Comparison of ENCODE assay signal across 1 mouse cellular context in the genomic region with DNA sequence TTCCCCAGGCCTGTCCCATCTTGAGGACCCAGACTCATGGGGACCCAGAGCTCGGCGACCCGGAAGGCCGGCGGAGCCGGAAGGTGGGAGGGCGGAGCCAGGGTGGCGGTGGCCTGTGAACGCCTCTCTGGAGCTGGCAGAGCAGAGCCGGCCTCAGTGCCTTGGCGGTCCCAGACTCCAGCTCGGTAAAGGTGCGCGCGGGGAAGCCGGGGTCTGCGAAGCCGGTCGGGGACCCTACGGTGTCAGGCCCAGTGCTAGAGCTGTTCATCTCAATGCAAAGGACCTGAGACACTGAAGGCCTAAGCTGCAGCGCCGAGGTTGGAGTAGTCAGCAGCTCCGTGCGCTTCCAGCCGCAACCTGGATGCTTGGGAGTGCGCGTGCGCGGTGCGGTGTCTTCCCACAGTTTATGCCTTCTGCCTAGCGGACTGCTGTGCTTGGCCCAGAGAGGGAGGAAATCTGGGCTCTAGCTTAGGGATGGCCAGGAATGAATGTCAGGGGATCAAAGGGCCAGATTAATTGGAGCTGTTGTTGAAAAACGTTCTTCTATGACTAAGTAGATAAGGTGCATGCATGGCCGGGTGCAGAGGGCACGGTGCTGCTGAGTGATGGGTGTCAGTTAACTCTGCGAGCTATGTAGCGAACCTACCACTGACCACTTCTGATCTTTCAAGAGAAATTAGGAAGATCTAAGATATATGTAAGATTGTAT.
TF ChIP-seq lines count a peak whose summit lies in the region.

No protein-coding gene starts in this region.

TF ChIP-seq in CH12.LX, 34 proteins besides CTCF, POLR2A, EP300 and RAD21 (continued from another document):
- TF ChIP-seq MEF2A (IDR thresholded peaks at IDR 0.05; ENCODE audit: borderline replicate concordance, low read depth, low read length) (no peak), MAZ (IDR thresholded peaks at IDR 0.05; ENCODE audit: low read depth, low read length) (no peak), ZNF384 (IDR thresholded peaks at IDR 0.05; ENCODE audit: low read depth, low read length) (no peak), CHD1 (IDR thresholded peaks at IDR 0.05; ENCODE audit: low read depth, low read length) (no peak), ETS1 (conservative IDR thresholded peaks at IDR 0.05; ENCODE audit: low read depth, low read length) (no peak), TCF12 (IDR thresholded peaks at IDR 0.05; ENCODE audit: low read depth, low read length) (peak; percentile 86), ZMIZ1 (IDR thresholded peaks at IDR 0.05; ENCODE audit: low read depth, low read length) (peak; percentile 72; the same call in 1 of the 2 replicates), NRF1 (IDR thresholded peaks at IDR 0.05; ENCODE audit: low read depth, low read length) (peak; percentile 85), POLR2AphosphoS2 (IDR thresholded peaks at IDR 0.05; ENCODE audit: low read depth, low read length) (peak; percentile 78; the same call in 1 of the 2 replicates), NELFE (IDR thresholded peaks at IDR 0.05; ENCODE audit: low read depth, low read length) (peak; percentile 76; the same call in 1 of the 2 replicates), UBTF (IDR thresholded peaks at IDR 0.05; ENCODE audit: low read depth, low read length) (peak; percentile 67), PAX5 (IDR thresholded peaks at IDR 0.05; ENCODE audit: low read length) (no peak), JUN (IDR thresholded peaks at IDR 0.05; ENCODE audit: insufficient read depth, low read depth, low read length) (no peak), RCOR1 (conservative IDR thresholded peaks at IDR 0.05; ENCODE audit: low read depth, low read length) (0 out of 2 replicates have a peak, but pooled peaks have one; percentile 13), MAX (IDR thresholded peaks at IDR 0.05; ENCODE audit: low read length) (no peak), BHLHE40 (IDR thresholded peaks at IDR 0.05; ENCODE audit: low read depth, low read length) (no peak)
TF ChIP-seq in CH12.LX: peak in this region for 11.
